ENCODE assay signal across 25 mouse cellular contexts in genomic region chr1:79454164-79454563, GRCm38 (mm10). TPM values are rescaled to one million over a fixed set of nuclear protein-coding genes. Genes with fewer than 3 reads are reported as not detected.
A peak's percentile ranks its signal among the peaks of the same experiment; 100 is the strongest.
DNase-seq lines count a peak whose midpoint lies in the region; ATAC-seq lines count a peak whose summit lies in the region.
"Had no signal": no experiment of that assay in that cellular context is flagged by ENCODE, and none has a peak within 500 bp of the region (broad histone marks: within the 10 kb centered on the region; RNA-seq: fewer than 3 reads in every experiment).

No protein-coding gene starts in this region.

- H3K27me3 ChIP-seq in forebrain, embryonic 14.5 days (replicated peaks; ENCODE audit: control insufficient read depth, insufficient read depth, low read length): no peaks in the 10 kb centered on the region
- H3K27me3 ChIP-seq in forebrain, embryonic 16.5 days (replicated peaks; ENCODE audit: control insufficient read depth, insufficient read depth, low read length): no peaks in the 10 kb centered on the region
- H3K27me3 ChIP-seq in midbrain, embryonic 14.5 days (ENCODE audit: control insufficient read depth, insufficient read depth, low read length): no peaks in the 10 kb centered on the region
- no peaks in the 10 kb centered on the region for H3K27me3 ChIP-seq in midbrain, embryonic 16.5 days (ENCODE audit: control insufficient read depth, insufficient read depth, low read depth, low read length)
- H3K27me3 ChIP-seq in intestine, embryonic 16.5 days (replicated peaks; ENCODE audit: control insufficient read depth, insufficient read depth, low read length): no peaks in the 10 kb centered on the region
- H3K27me3 ChIP-seq: CH12.LX; intestine, embryonic 15.5 days had no signal

- no peaks in the 10 kb centered on the region for H3K36me3 ChIP-seq in forebrain, embryonic 14.5 days (ENCODE audit: control insufficient read depth, insufficient read depth, low read length)
- H3K36me3 ChIP-seq in forebrain, embryonic 16.5 days (ENCODE audit: control insufficient read depth, insufficient read depth): no peaks in the 10 kb centered on the region
- H3K36me3 ChIP-seq in midbrain, embryonic 14.5 days (ENCODE audit: control insufficient read depth, insufficient read depth, low read length): no peaks in the 10 kb centered on the region
- H3K36me3 ChIP-seq in midbrain, embryonic 16.5 days (ENCODE audit: control insufficient read depth, insufficient read depth, low read length): no peaks in the 10 kb centered on the region
- no peaks in the 10 kb centered on the region for H3K36me3 ChIP-seq in intestine, embryonic 16.5 days (ENCODE audit: control insufficient read depth, insufficient read depth, low read length)
- H3K36me3 ChIP-seq: embryonic facial prominence, embryonic 15.5 days; forebrain, embryonic 10.5 days; G1E; heart, embryonic 10.5 days; intestine, embryonic 15.5 days had no signal

- H3K4me2 ChIP-seq in forebrain, embryonic 14.5 days (ENCODE audit: low read length): no peak overlapping the region
- no peak overlapping the region for H3K4me2 ChIP-seq in forebrain, embryonic 16.5 days (ENCODE audit: low read length)
- H3K4me2 ChIP-seq in midbrain, embryonic 14.5 days (ENCODE audit: low read length): no peak overlapping the region
- no peak overlapping the region for H3K4me2 ChIP-seq in midbrain, embryonic 16.5 days (ENCODE audit: low read length)
- H3K4me2 ChIP-seq in intestine, embryonic 16.5 days (ENCODE audit: low read depth, low read length): no peak overlapping the region
- H3K4me2 ChIP-seq: embryonic facial prominence, embryonic 15.5 days; intestine, embryonic 15.5 days had no signal

- peaks cover 20% of the 10 kb centered on the region for H3K4me1 ChIP-seq in forebrain, embryonic 14.5 days (ENCODE audit: control insufficient read depth, insufficient read depth, low read length)
- peaks cover 23% of the 10 kb centered on the region for H3K4me1 ChIP-seq in forebrain, embryonic 16.5 days (replicated peaks; ENCODE audit: control insufficient read depth, insufficient read depth, low read length)
- H3K4me1 ChIP-seq in midbrain, embryonic 14.5 days (ENCODE audit: control insufficient read depth, insufficient read depth, low read length): peaks cover 32% of the 10 kb centered on the region
- peaks cover 15% of the 10 kb centered on the region for H3K4me1 ChIP-seq in midbrain, embryonic 16.5 days (ENCODE audit: control insufficient read depth, insufficient read depth, low read length)
- no peaks in the 10 kb centered on the region for H3K4me1 ChIP-seq in intestine, embryonic 16.5 days (ENCODE audit: control insufficient read depth, insufficient read depth, low read length)
- H3K4me1 ChIP-seq: heart, embryonic 10.5 days; intestine, embryonic 15.5 days had no signal

- no peaks in the 10 kb centered on the region for H3K9me3 ChIP-seq in forebrain, embryonic 14.5 days (replicated peaks; ENCODE audit: control insufficient read depth, low read length)
- H3K9me3 ChIP-seq in forebrain, embryonic 16.5 days (ENCODE audit: control insufficient read depth, low read length): no peaks in the 10 kb centered on the region
- H3K9me3 ChIP-seq in midbrain, embryonic 14.5 days (ENCODE audit: control insufficient read depth, low read length): no peaks in the 10 kb centered on the region
- H3K9me3 ChIP-seq in midbrain, embryonic 16.5 days (replicated peaks; ENCODE audit: control insufficient read depth, low read length, poor library complexity, severe bottlenecking): no peaks in the 10 kb centered on the region
- H3K9me3 ChIP-seq in intestine, embryonic 16.5 days (ENCODE audit: control insufficient read depth, low read length): no peaks in the 10 kb centered on the region
- H3K9me3 ChIP-seq: embryonic facial prominence, embryonic 15.5 days; forebrain, embryonic 10.5 days; G1E; heart, embryonic 10.5 days; intestine, embryonic 15.5 days had no signal

- no peak overlapping the region for H3K4me3 ChIP-seq in forebrain, embryonic 14.5 days (ENCODE audit: low read depth, low read length)
- no peak overlapping the region for H3K4me3 ChIP-seq in forebrain, embryonic 16.5 days (replicated peaks; ENCODE audit: low read length)
- no peak overlapping the region for H3K4me3 ChIP-seq in midbrain, embryonic 14.5 days (replicated peaks; ENCODE audit: low read depth, low read length)
- no peak overlapping the region for H3K4me3 ChIP-seq in midbrain, embryonic 16.5 days (ENCODE audit: low read depth, low read length)
- H3K4me3 ChIP-seq in intestine, embryonic 16.5 days (ENCODE audit: low read length): no peak overlapping the region
- H3K4me3 ChIP-seq: embryonic facial prominence, embryonic 15.5 days; erythroblast, embryonic 14.5 days; forebrain, embryonic 10.5 days; heart, embryonic 10.5 days; intestine, embryonic 15.5 days had no signal

- no peak overlapping the region for H3K9ac ChIP-seq in forebrain, embryonic 14.5 days (ENCODE audit: low read length)
- no peak overlapping the region for H3K9ac ChIP-seq in forebrain, embryonic 16.5 days (replicated peaks; ENCODE audit: low read depth, low read length)
- no peak overlapping the region for H3K9ac ChIP-seq in midbrain, embryonic 14.5 days (replicated peaks; ENCODE audit: low read length)
- H3K9ac ChIP-seq in midbrain, embryonic 16.5 days (ENCODE audit: low read depth, low read length): no peak overlapping the region
- no peak overlapping the region for H3K9ac ChIP-seq in intestine, embryonic 16.5 days (ENCODE audit: low read depth, low read length)
- H3K9ac ChIP-seq: embryonic facial prominence, embryonic 15.5 days; intestine, embryonic 15.5 days had no signal

- H3K27ac ChIP-seq in forebrain, embryonic 14.5 days (ENCODE audit: low read depth, low read length): no peak overlapping the region
- no peak overlapping the region for H3K27ac ChIP-seq in forebrain, embryonic 16.5 days (ENCODE audit: low read length)
- no peak overlapping the region for H3K27ac ChIP-seq in midbrain, embryonic 14.5 days (replicated peaks; ENCODE audit: low read depth, low read length)
- no peak overlapping the region for H3K27ac ChIP-seq in midbrain, embryonic 16.5 days (ENCODE audit: low read length)
- H3K27ac ChIP-seq in intestine, embryonic 16.5 days (ENCODE audit: low read length): no peak overlapping the region
- H3K27ac ChIP-seq: embryonic facial prominence, embryonic 15.5 days; forebrain, embryonic 10.5 days; heart, embryonic 10.5 days; intestine, embryonic 15.5 days had no signal

- DNase-seq in forebrain, embryonic 14.5 days (ENCODE audit: low spot score): peak; percentile 27
- peak; percentile 14 for DNase-seq in midbrain, embryonic 14.5 days
- DNase-seq in R1 (ENCODE audit: low read depth, low spot score): peak; percentile 47
- DNase-seq in testis, postnatal 14 days (ENCODE audit: low spot score): no peak
- DNase-seq: adrenal gland, adult 2 months; adrenal gland, postnatal 25 days; cerebellum, adult 8-10 months; cerebellum, postnatal 14 days; embryo, embryonic 11 days; gastrocnemius, postnatal 10 days; heart, adult 18-20 months; heart, postnatal 10 days; heart, postnatal 4 days; kidney, adult 2 months had no signal

- WGBS in forebrain, embryonic 14.5 days: 1% methylated on average over 4 of the region's 4 CpGs
- WGBS in forebrain, embryonic 16.5 days: 1% methylated on average over 4 of the region's 4 CpGs
- 5% methylated on average over 4 of the region's 4 CpGs for WGBS in midbrain, embryonic 14.5 days
- WGBS in midbrain, embryonic 16.5 days: 5% methylated on average over 4 of the region's 4 CpGs
- WGBS in intestine, embryonic 16.5 days: 25% methylated on average over 4 of the region's 4 CpGs

- ATAC-seq in forebrain, embryonic 14.5 days: no peak
- ATAC-seq in forebrain, embryonic 16.5 days: no peak
- no peak for ATAC-seq in midbrain, embryonic 14.5 days (ENCODE audit: low FRiP score, low TSS enrichment)
- ATAC-seq in midbrain, embryonic 16.5 days: no peak
- no peak for ATAC-seq in intestine, embryonic 16.5 days
- ATAC-seq: activated CD4-positive, CD25-positive, alpha-beta regulatory T cell, adult 4 months; intestine, embryonic 15.5 days had no signal

RNA-seq across cellular contexts. Expression of gene Scg2, which starts 14.2 kb away (rescaled TPM):
- 61.1 and 78.8 TPM in 2 replicates for polyA plus RNA-seq in forebrain, embryonic 14.5 days (2014; fragmentation: Nextera tagmentation; extraction: Ambion mirVana)
- 39.9 and 83.0 TPM in 2 replicates for polyA plus RNA-seq in forebrain, embryonic 16.5 days (2015; fragmentation: Nextera tagmentation; extraction: Ambion mirVana)
- 96.8 and 106 TPM in 2 replicates for polyA plus RNA-seq in midbrain, embryonic 14.5 days (2014; fragmentation: Nextera tagmentation; extraction: Ambion mirVana)
- 174 and 220 TPM in 2 replicates for polyA plus RNA-seq in midbrain, embryonic 16.5 days (2015; fragmentation: Nextera tagmentation; extraction: Ambion mirVana)
- 14.0 and 14.5 TPM in 2 replicates for polyA plus RNA-seq in intestine, embryonic 16.5 days (2015; fragmentation: Nextera tagmentation; extraction: Ambion mirVana)
- polyA plus RNA-seq: activated CD4-positive, CD25-positive, alpha-beta regulatory T cell, adult 4 months; erythroblast, embryonic 14.5 days; G1E had no signal
